Mouse (Mus musculus) limb, embryonic 14.5 days (tissue): ENCODE data around the gene Glcci1. TPM values are rescaled to one million over a fixed set of nuclear protein-coding genes. Genes with fewer than 3 reads are reported as not detected.

Source experiments
- ATAC-seq: fragments of 200-750 bp; cut with Nextera tagmentation; 2 replicates; pipeline ENCODE4 v1.8.0; 2017; ENCODE audit warnings: low read depth, moderate number of reproducible peaks, moderate TSS enrichment; ENCODE audit not compliant: low FRiP score
- DNase-seq: peaks from one replicate; pipeline ENCODE4 v3.0.0-alpha.2; 2015; ENCODE audit warnings: low spot score
- H3K27ac ChIP-seq: fragments of 300-500 bp; sonication (generic); replicated peaks from 2 replicates; pipeline ENCODE4 v1.5.1; 2014; ENCODE audit warnings: low read depth, mild to moderate bottlenecking, low read length, moderate library complexity, mixed read lengths
- H3K27me3 ChIP-seq: fragments of 300-500 bp; sonication (generic); 2 replicates; pipeline ENCODE4 v1.6.1; 2014; ENCODE audit warnings: low read length, mixed read lengths; ENCODE audit not compliant: control insufficient read depth, insufficient read depth
- H3K36me3 ChIP-seq: fragments of 300-500 bp; sonication (generic); 2 replicates; pipeline ENCODE4 v1.6.1; 2014; ENCODE audit warnings: mild to moderate bottlenecking, low read length, moderate library complexity, mixed read lengths; ENCODE audit not compliant: control insufficient read depth, insufficient read depth
- H3K4me1 ChIP-seq: fragments of 300-500 bp; sonication (generic); 2 replicates; pipeline ENCODE4 v1.6.1; 2014; ENCODE audit warnings: antibody characterized with exemption, low read length, mixed read lengths; ENCODE audit not compliant: control insufficient read depth, insufficient read depth
- H3K4me2 ChIP-seq: fragments of 300-500 bp; sonication (generic); replicated peaks from 2 replicates; pipeline ENCODE4 v1.6.1; 2014; ENCODE audit warnings: low read depth, mild to moderate bottlenecking, low read length, moderate library complexity; ENCODE audit not compliant: severe bottlenecking
- H3K4me3 ChIP-seq: fragments of 300-500 bp; sonication (generic); replicated peaks from 2 replicates; pipeline ENCODE4 v1.5.1; 2014; ENCODE audit warnings: low read length
- H3K9ac ChIP-seq: fragments of 300-500 bp; sonication (generic); 2 replicates; pipeline ENCODE4 v1.6.1; 2014; ENCODE audit warnings: mild to moderate bottlenecking, low read depth, low read length, moderate library complexity; ENCODE audit not compliant: severe bottlenecking
- H3K9me3 ChIP-seq: fragments of 300-500 bp; sonication (generic); 2 replicates; pipeline ENCODE4 v1.6.1; 2016; ENCODE audit warnings: low read length; ENCODE audit not compliant: control insufficient read depth
- POLR2A ChIP-seq: fragments of 200-500 bp; IDR thresholded peaks from 2 replicates; pipeline ENCODE4 v1.8.0; 2012; ENCODE audit warnings: inconsistent platforms, mild to moderate bottlenecking, moderate library complexity, borderline replicate concordance; ENCODE audit not compliant: insufficient read depth, insufficient read length; ENCODE audit errors: extremely low read depth
- WGBS: fragments of 180-500 bp; shearing (Covaris S2); extraction: QIAGEN DNeasy Blood & Tissue Kit; methylation state at CpG from one replicate; pipeline ENCODE4 v1.1.7; 2014; 5-methylcytosine and 5-hydroxymethylcytosine counted together
- polyA plus RNA-seq, 2 experiments: library from polyadenylated mRNA; depleted of rRNA in 1 of 2; stranded (reverse) in 1 of 2; unstranded in 1 of 2; fragments of >200 nt; fragmentation: Nextera tagmentation in 1 of 2; extraction: Ambion mirVana in 1 of 2; gene quantifications; 2 replicates each; pipeline versions ENCODE4 v1.2.1 to v1.2.3; 2012 to 2014

Glcci1 gene
- polyA plus RNA-seq, 2 experiments = 10.1 to 11.9 TPM

GRCm38 (mm10) chr6:8489266-8489665 lies 20.1 kb upstream of the Glcci1 start:
- no peak for TF ChIP-seq POLR2A
- WGBS = 81% methylated on average over 7 of the region's 7 CpGs
- ATAC-seq (no peak), DNase-seq (no peak)
- Histone ChIP-seq H3K9ac (no peak overlapping the region), H3K4me2 (no peak overlapping the region), H3K27ac (no peak overlapping the region), H3K27me3 (no peaks in the 10 kb centered on the region), H3K9me3 (no peaks in the 10 kb centered on the region), H3K36me3 (no peaks in the 10 kb centered on the region), H3K4me3 (no peak overlapping the region), H3K4me1 (0 out of 2 replicates have a peak, but pooled peaks cover 5% of the 10 kb centered on the region)

DNA sequence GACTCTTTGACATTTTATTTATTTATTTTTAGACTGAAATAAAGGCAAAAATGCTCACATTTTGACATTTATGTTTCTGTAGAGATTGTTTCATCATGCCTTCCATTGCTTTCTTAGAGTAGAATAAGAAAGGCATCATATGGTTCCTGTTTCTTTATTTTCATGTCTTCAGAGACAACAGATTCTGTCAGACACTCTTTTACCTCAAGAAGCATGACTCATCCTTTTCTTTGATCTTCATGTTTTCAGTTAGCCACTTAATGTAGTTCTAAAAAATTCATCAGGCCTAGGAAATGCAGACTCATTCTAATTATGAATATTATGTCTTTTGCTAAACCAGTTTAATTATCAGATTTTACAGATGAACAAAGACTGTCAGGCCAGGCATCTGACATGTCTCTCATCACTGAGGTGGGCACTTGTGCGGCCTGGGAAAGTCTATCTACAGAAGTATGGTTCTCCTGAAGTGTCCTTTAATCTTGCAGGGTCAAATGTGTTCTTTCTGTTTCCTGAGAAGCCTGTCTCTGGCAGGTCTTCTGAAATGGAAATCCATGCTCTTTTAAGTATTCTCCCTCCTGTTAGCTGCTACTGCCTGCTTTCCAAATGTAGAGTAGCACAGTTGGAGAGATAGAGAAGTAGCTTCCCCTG lies 19.3 kb upstream of the Glcci1 start:
- no peaks in the 10 kb centered on the region for H3K27me3 ChIP-seq
- 86% methylated on average over 1 of the region's 1 CpGs for WGBS

DNA sequence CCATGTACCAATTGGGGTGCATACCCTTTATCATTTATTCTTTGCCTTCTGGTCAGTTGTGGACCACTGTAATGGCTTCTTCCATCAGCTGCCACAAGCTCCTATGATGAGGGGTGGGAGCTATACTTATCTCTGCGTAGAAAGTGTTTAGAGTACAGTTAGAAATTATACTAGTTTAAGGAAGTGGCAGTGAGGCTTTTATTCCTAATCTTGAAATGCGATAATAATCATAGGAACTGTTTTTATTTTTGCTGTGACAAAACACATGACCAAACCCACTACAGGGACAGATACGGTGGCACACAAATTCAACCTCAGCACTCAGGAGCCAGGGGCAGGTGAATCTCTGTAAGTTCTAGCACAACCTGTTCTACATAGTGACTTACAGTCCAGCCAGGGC lies 17.2 kb upstream of the Glcci1 start:
- H3K36me3 ChIP-seq = no peaks in the 10 kb centered on the region
- H3K4me3 ChIP-seq = no peak overlapping the region
- H3K9me3 ChIP-seq = no peaks in the 10 kb centered on the region
- H3K27me3 ChIP-seq = no peaks in the 10 kb centered on the region
- ATAC-seq = no peak
- H3K27ac ChIP-seq = no peak overlapping the region
- 93% methylated on average over 3 of the region's 3 CpGs for WGBS
- 0 out of 2 replicates have a peak, but pooled peaks cover 7% of the 10 kb centered on the region for H3K4me1 ChIP-seq
- TF ChIP-seq POLR2A = no peak
- H3K9ac ChIP-seq = no peak overlapping the region
- H3K4me2 ChIP-seq = no peak overlapping the region
- no peak for DNase-seq

More for the DNA sequence above, 19.3 kb upstream of the Glcci1 start:
- H3K4me1 ChIP-seq = 0 out of 2 replicates have a peak, but pooled peaks cover 5% of the 10 kb centered on the region
- H3K9me3 ChIP-seq = no peaks in the 10 kb centered on the region
- no peak overlapping the region for H3K4me3 ChIP-seq
- TF ChIP-seq POLR2A = no peak
- H3K9ac ChIP-seq = no peak overlapping the region
- no peaks in the 10 kb centered on the region for H3K36me3 ChIP-seq
- no peak overlapping the region for H3K4me2 ChIP-seq
- no peak overlapping the region for H3K27ac ChIP-seq
- no peak for DNase-seq
- ATAC-seq = no peak

DNA sequence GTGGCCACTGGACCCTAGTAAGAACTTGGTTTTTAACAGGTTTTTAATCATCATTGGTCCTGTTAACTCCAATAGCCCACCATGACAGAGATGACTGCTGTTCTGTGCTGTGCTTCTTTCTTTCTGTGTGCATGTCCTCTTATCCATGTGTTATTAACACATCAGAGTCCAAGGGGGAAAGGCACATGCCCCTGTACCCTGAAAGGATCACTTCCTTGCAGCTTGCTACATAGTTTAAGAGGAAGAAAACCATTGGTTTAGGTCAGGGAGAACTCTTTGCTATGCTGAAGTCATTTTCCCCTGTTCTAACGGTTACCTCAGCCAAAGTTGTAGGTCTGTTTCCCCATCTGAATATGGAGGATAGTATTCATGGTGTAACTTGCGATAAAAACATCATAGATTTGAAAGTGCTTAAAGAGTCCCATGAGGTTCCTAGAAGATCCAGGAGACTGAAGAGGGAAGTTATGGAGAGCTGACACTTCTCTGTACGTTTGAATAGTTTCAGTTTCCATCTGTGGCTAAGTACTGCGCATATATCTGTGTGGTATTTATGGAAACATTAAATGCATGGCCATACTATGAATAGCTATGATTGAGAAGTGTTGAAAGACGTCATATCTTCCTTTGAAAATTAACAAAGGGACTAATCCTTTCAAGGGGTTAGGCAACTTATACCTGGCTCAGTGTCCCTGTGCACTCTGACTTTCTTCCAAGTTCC lies 14.1 kb upstream of the Glcci1 start:
- TF ChIP-seq POLR2A = no peak
- Histone ChIP-seq H3K9ac (no peak overlapping the region), H3K27me3 (no peaks in the 10 kb centered on the region), H3K36me3 (no peaks in the 10 kb centered on the region), H3K4me1 (0 out of 2 replicates have a peak, but pooled peaks cover 4% of the 10 kb centered on the region), H3K4me3 (no peak overlapping the region), H3K27ac (no peak overlapping the region), H3K4me2 (no peak overlapping the region), H3K9me3 (no peaks in the 10 kb centered on the region)
- 72% methylated on average over 5 of the region's 5 CpGs for WGBS
- no peak for ATAC-seq
- no peak for DNase-seq

- DNase-seq (no peak), ATAC-seq (no peak)
- H3K36me3 ChIP-seq = no peaks in the 10 kb centered on the region
- H3K9me3 ChIP-seq = no peaks in the 10 kb centered on the region
- TF ChIP-seq POLR2A = no peak
- WGBS = 61% methylated on average over 4 of the region's 4 CpGs
- H3K27ac ChIP-seq = no peak overlapping the region
- no peaks in the 10 kb centered on the region for H3K27me3 ChIP-seq
- H3K9ac ChIP-seq = no peak overlapping the region
- no peak overlapping the region for H3K4me2 ChIP-seq
- H3K4me3 ChIP-seq = no peak overlapping the region
- 0 out of 2 replicates have a peak, but pooled peaks cover 4% of the 10 kb centered on the region for H3K4me1 ChIP-seq
Measured at GRCm38 (mm10) chr6:8495827-8496222, 13.6 kb upstream of the Glcci1 start.
